Mouse (Mus musculus) midbrain, embryonic 13.5 days (tissue): Measurements from ENCODE around the gene Notch3. TPM values are rescaled to one million over a fixed set of nuclear protein-coding genes. Genes with fewer than 3 reads are reported as not detected.
A peak's percentile ranks its signal among the peaks of the same experiment; 100 is the strongest.
"Not testable (repeated sequence)": the region's sequence is repeated elsewhere in the genome, so short reads cannot be mapped to it uniquely, and the experiment has no call there.

ENCODE experiments used
- ATAC-seq: fragments of 200-750 bp; cut with Nextera tagmentation; 2 replicates; pipeline ENCODE4 v1.8.0; 2017; ENCODE audit warnings: mild to moderate bottlenecking, moderate TSS enrichment, moderate library complexity
- H3K27ac ChIP-seq: fragments of 300-500 bp; sonication (generic); 2 replicates; pipeline ENCODE4 v1.5.1; 2015; ENCODE audit warnings: inconsistent platforms, mild to moderate bottlenecking, moderate library complexity
- H3K27me3 ChIP-seq: fragments of 300-500 bp; sonication (generic); 2 replicates; pipeline ENCODE4 v1.6.1; 2015; ENCODE audit warnings: mild to moderate bottlenecking, inconsistent platforms
- H3K36me3 ChIP-seq: fragments of 300-500 bp; sonication (generic); 2 replicates; pipeline ENCODE4 v1.6.1; 2015; ENCODE audit warnings: mild to moderate bottlenecking, inconsistent platforms
- H3K4me1 ChIP-seq: fragments of 300-500 bp; sonication (generic); replicated peaks from 2 replicates; pipeline ENCODE4 v1.6.1; 2015; ENCODE audit warnings: inconsistent platforms
- H3K4me2 ChIP-seq: fragments of 300-500 bp; sonication (generic); replicated peaks from 2 replicates; pipeline ENCODE4 v1.6.1; 2015; ENCODE audit warnings: moderate library complexity, mild to moderate bottlenecking, inconsistent platforms
- H3K4me3 ChIP-seq: fragments of 300-500 bp; sonication (generic); replicated peaks from 2 replicates; pipeline ENCODE4 v1.5.1; 2015; ENCODE audit warnings: mild to moderate bottlenecking, inconsistent platforms
- H3K9ac ChIP-seq: fragments of 300-500 bp; sonication (generic); replicated peaks from 2 replicates; pipeline ENCODE4 v1.6.1; 2015; ENCODE audit warnings: mild to moderate bottlenecking, inconsistent platforms
- H3K9me3 ChIP-seq: fragments of 300-500 bp; sonication (generic); 2 replicates; pipeline ENCODE4 v1.6.1; 2016; ENCODE audit warnings: mild to moderate bottlenecking, inconsistent platforms
- WGBS: fragments of 180-500 bp; shearing (Covaris S2); methylation state at CpG from one replicate; pipeline ENCODE4 v1.1.7; 2015; 5-methylcytosine and 5-hydroxymethylcytosine counted together
- polyA plus RNA-seq: library from polyadenylated mRNA; unstranded; fragments of >200 nt; fragmentation: Nextera tagmentation; extraction: Ambion mirVana; gene quantifications from 2 replicates; pipeline ENCODE4 v1.2.1, GENCODE M21; 2015

Notch3 gene
- polyA plus RNA-seq, 1 experiment from 2014 or later: 13.2 TPM

- Histone ChIP-seq H3K4me3 (peak overlapping the region; percentile 51), H3K27ac (no peak overlapping the region), H3K36me3 (no peaks in the 10 kb centered on the region), H3K9me3 (no peaks in the 10 kb centered on the region), H3K4me2 (peak overlapping the region; percentile 95), H3K4me1 (peaks cover 27% of the 10 kb centered on the region), H3K27me3 (peaks cover 27% of the 10 kb centered on the region), H3K9ac (peak overlapping the region; percentile 62)
- WGBS: 1% methylated on average over 56 of the region's 56 CpGs
- ATAC-seq: peak; percentile 49
These were observed 52.9 kb downstream of the Notch3 start for GRCm38 (mm10) chr17:32113523-32114421.

GRCm38 (mm10) chr17:32113255-32113522 is 53.5 kb downstream of the Notch3 start:
- peaks cover 21% of the 10 kb centered on the region for H3K4me1 ChIP-seq
- H3K36me3 ChIP-seq: no peaks in the 10 kb centered on the region
- no peaks in the 10 kb centered on the region for H3K9me3 ChIP-seq
- ATAC-seq: peak; percentile 32; the same call in 1 of the 2 replicates
- peak overlapping the region; percentile 51 for H3K4me3 ChIP-seq
- WGBS: 4% methylated on average over 8 of the region's 8 CpGs
- peak overlapping the region; percentile 95 for H3K4me2 ChIP-seq
- no peak overlapping the region for H3K27ac ChIP-seq
- peak overlapping the region; percentile 62 for H3K9ac ChIP-seq
- peaks cover 27% of the 10 kb centered on the region for H3K27me3 ChIP-seq

GRCm38 (mm10) chr17:32112434-32113254 is 54.0 kb downstream of the Notch3 start:
- WGBS: 60% methylated on average over 8 of the region's 8 CpGs
- Histone ChIP-seq H3K4me3 (peak overlapping the region; percentile 51; the same call in 1 of the 2 replicates), H3K9me3 (no peaks in the 10 kb centered on the region), H3K9ac (no peak overlapping the region), H3K27ac (no peak overlapping the region), H3K27me3 (peaks cover 27% of the 10 kb centered on the region), H3K4me2 (peak overlapping the region; percentile 95), H3K4me1 (peaks cover 18% of the 10 kb centered on the region), H3K36me3 (no peaks in the 10 kb centered on the region)
- ATAC-seq: peak; percentile 2; the same call in 1 of the 2 replicates

- Histone ChIP-seq H3K4me1 (peaks cover 18% of the 10 kb centered on the region), H3K4me3 (no peak overlapping the region)
- 77% methylated on average over 10 of the region's 10 CpGs for WGBS
These were observed 55.5 kb downstream of the Notch3 start for GRCm38 (mm10) chr17:32110980-32111780.

GRCm38 (mm10) chr17:32110424-32110823 is 56.2 kb downstream of the Notch3 start:
- Histone ChIP-seq H3K4me3 (no peak overlapping the region), H3K36me3 (no peaks in the 10 kb centered on the region), H3K27me3 (peaks cover 19% of the 10 kb centered on the region), H3K9ac (no peak overlapping the region), H3K4me2 (no peak overlapping the region), H3K4me1 (peaks cover 18% of the 10 kb centered on the region), H3K9me3 (no peaks in the 10 kb centered on the region), H3K27ac (no peak overlapping the region)
- WGBS: 68% methylated on average over 2 of the region's 2 CpGs
- no peak for ATAC-seq

More at GRCm38 (mm10) chr17:32110980-32111780, 55.5 kb downstream of the Notch3 start:
- no peak for ATAC-seq
- Histone ChIP-seq H3K27me3 (peaks cover 27% of the 10 kb centered on the region), H3K9me3 (no peaks in the 10 kb centered on the region), H3K9ac (no peak overlapping the region), H3K27ac (no peak overlapping the region), H3K36me3 (no peaks in the 10 kb centered on the region), H3K4me2 (no peak overlapping the region)

- 68% methylated on average over 6 of the region's 6 CpGs for WGBS
- Histone ChIP-seq H3K9ac (no peak overlapping the region), H3K9me3 (no peaks in the 10 kb centered on the region), H3K4me1 (peaks cover 16% of the 10 kb centered on the region), H3K4me2 (no peak overlapping the region), H3K36me3 (no peaks in the 10 kb centered on the region), H3K4me3 (no peak overlapping the region), H3K27ac (no peak overlapping the region), H3K27me3 (peaks cover 14% of the 10 kb centered on the region)
- ATAC-seq: no peak
These were observed 57.3 kb downstream of the Notch3 start for GRCm38 (mm10) chr17:32109201-32109940.

GRCm38 (mm10) chr17:32108320-32109011 is 58.2 kb downstream of the Notch3 start:
- H3K36me3 ChIP-seq, H3K27ac ChIP-seq, H3K4me2 ChIP-seq, H3K9ac ChIP-seq, H3K9me3 ChIP-seq, H3K4me3 ChIP-seq, H3K27me3 ChIP-seq, ATAC-seq, H3K4me1 ChIP-seq: not testable (repeated sequence)
- 80% methylated on average over 5 of the region's 5 CpGs for WGBS

GRCm38 (mm10) chr17:32107877-32108276 is 58.8 kb downstream of the Notch3 start:
- ATAC-seq: no peak
- H3K4me3 ChIP-seq: no peak overlapping the region
- H3K27me3 ChIP-seq: peaks cover 2% of the 10 kb centered on the region

GRCm38 (mm10) chr17:32106358-32106757 is 60.3 kb downstream of the Notch3 start:
- Histone ChIP-seq H3K9me3 (no peaks in the 10 kb centered on the region), H3K27ac (no peak overlapping the region), H3K4me2 (no peak overlapping the region), H3K27me3 (peaks cover 12% of the 10 kb centered on the region), H3K9ac (no peak overlapping the region), H3K4me1 (no peaks in the 10 kb centered on the region), H3K4me3 (no peak overlapping the region), H3K36me3 (no peaks in the 10 kb centered on the region)
- 69% methylated on average over 2 of the region's 2 CpGs for WGBS
- no peak for ATAC-seq

More at GRCm38 (mm10) chr17:32107877-32108276, 58.8 kb downstream of the Notch3 start:
- 68% methylated on average over 5 of the region's 5 CpGs for WGBS
- Histone ChIP-seq H3K9ac (no peak overlapping the region), H3K27ac (no peak overlapping the region), H3K9me3 (no peaks in the 10 kb centered on the region), H3K4me2 (no peak overlapping the region), H3K36me3 (no peaks in the 10 kb centered on the region), H3K4me1 (0 out of 2 replicates have a peak, but pooled peaks cover under 1% of the 10 kb centered on the region)

GRCm38 (mm10) chr17:32103054-32103453 is 63.6 kb downstream of the Notch3 start:
- Histone ChIP-seq H3K36me3 (no peaks in the 10 kb centered on the region), H3K4me1 (peaks cover 11% of the 10 kb centered on the region), H3K9ac (no peak overlapping the region), H3K27me3 (peaks cover 29% of the 10 kb centered on the region), H3K9me3 (no peaks in the 10 kb centered on the region), H3K4me3 (no peak overlapping the region), H3K27ac (no peak overlapping the region), H3K4me2 (no peak overlapping the region)
- 25% methylated on average over 4 of the region's 4 CpGs for WGBS
- no peak for ATAC-seq
